Mouse (Mus musculus) intestine, embryonic 14.5 days (tissue): ENCODE results near the gene 4933403O08Rik. TPM values are rescaled to one million over a fixed set of nuclear protein-coding genes. Genes with fewer than 3 reads are reported as not detected.

ENCODE experiments used
- ATAC-seq: fragments of 200-750 bp; cut with Nextera tagmentation; replicated peaks from 2 replicates; pipeline ENCODE4 v1.8.0; 2017; ENCODE audit warnings: low read depth, moderate number of reproducible peaks, moderate TSS enrichment, moderate library complexity; ENCODE audit not compliant: low FRiP score, low TSS enrichment
- DNase-seq: peaks from one replicate; pipeline ENCODE4 v3.0.0-alpha.2; 2018; ENCODE audit warnings: low spot score
- H3K27ac ChIP-seq: fragments of 300-500 bp; sonication (generic); 2 replicates; pipeline ENCODE4 v1.5.1; 2014; ENCODE audit warnings: low read depth, mild to moderate bottlenecking, control low read depth
- H3K27me3 ChIP-seq: fragments of 300-500 bp; sonication (generic); replicated peaks from 2 replicates; pipeline ENCODE4 v1.6.1; 2014; ENCODE audit warnings: low read length, control low read depth; ENCODE audit not compliant: control insufficient read depth, insufficient read depth
- H3K36me3 ChIP-seq: fragments of 300-500 bp; sonication (generic); 2 replicates; pipeline ENCODE4 v1.6.1; 2014; ENCODE audit warnings: low read length, control low read depth; ENCODE audit not compliant: control insufficient read depth, insufficient read depth
- H3K4me1 ChIP-seq: fragments of 300-500 bp; sonication (generic); replicated peaks from 2 replicates; pipeline ENCODE4 v1.6.1; 2014; ENCODE audit warnings: low read length, control low read depth, mixed read lengths; ENCODE audit not compliant: control insufficient read depth, insufficient read depth
- H3K4me2 ChIP-seq: fragments of 300-500 bp; sonication (generic); 2 replicates; pipeline ENCODE4 v1.6.1; 2014; ENCODE audit warnings: low read length
- H3K4me3 ChIP-seq: fragments of 300-500 bp; sonication (generic); 2 replicates; pipeline ENCODE4 v1.5.1; 2014; ENCODE audit warnings: low read depth, low read length, control low read depth, mixed read lengths
- H3K9ac ChIP-seq: fragments of 300-500 bp; sonication (generic); 2 replicates; pipeline ENCODE4 v1.6.1; 2014; ENCODE audit warnings: mild to moderate bottlenecking, low read length
- H3K9me3 ChIP-seq: fragments of 300-500 bp; sonication (generic); 2 replicates; pipeline ENCODE4 v1.6.1; 2016; ENCODE audit warnings: low read length, control low read depth; ENCODE audit not compliant: control insufficient read depth
- WGBS: fragments of 180-500 bp; shearing (Covaris S2); extraction: QIAGEN DNeasy Blood & Tissue Kit; methylation state at CpG from one replicate; pipeline ENCODE4 v1.1.7; 2014; 5-methylcytosine and 5-hydroxymethylcytosine counted together
- polyA plus RNA-seq: library from polyadenylated mRNA; unstranded; fragments of >200 nt; fragmentation: Nextera tagmentation; extraction: Ambion mirVana; gene quantifications from 2 replicates; pipeline ENCODE4 v1.2.1, GENCODE M21; 2014

4933403O08Rik gene
- polyA plus RNA-seq, result not detected in 2 replicates

DNA sequence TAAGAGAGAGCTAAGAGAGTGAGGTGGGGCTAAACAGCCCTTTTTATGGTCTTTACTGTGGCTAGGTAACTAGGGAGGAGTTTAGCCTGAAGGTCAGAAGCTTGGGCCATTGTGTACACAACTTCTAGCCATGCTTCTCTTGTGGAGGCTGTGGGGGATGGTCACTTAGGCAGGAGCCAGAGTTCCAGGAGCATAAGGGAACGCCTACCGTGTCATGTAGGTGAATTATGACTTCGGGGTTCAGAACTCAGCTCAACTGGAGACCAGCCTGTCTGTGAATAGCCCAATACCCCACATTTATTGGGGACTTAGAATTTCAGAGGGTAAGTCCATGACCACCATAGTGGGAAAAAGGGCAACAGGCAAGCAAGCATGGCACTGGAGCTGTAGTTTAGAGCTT, at the start of gene 4933403O08Rik:
Gene 4933403O08Rik, plus strand, starts transcription at position 301 of the 400 bp plus-strand sequence.
- no peak within 1 kb of the TSS for H3K9ac ChIP-seq
- no peak within 1 kb of the TSS for H3K4me3 ChIP-seq
- ATAC-seq (no peak), DNase-seq (no peak)
- H3K9me3 ChIP-seq, result no peaks in the 10 kb centered on the region
- no peaks in the 10 kb centered on the region for H3K4me1 ChIP-seq
- WGBS, result 100% methylated on average over 3 of the region's 3 CpGs
- no peaks in the 10 kb centered on the region for H3K27me3 ChIP-seq
- no peak within 1 kb of the TSS for H3K4me2 ChIP-seq
- no peak within 1 kb of the TSS for H3K27ac ChIP-seq
- no peaks in the 10 kb centered on the region for H3K36me3 ChIP-seq

DNA sequence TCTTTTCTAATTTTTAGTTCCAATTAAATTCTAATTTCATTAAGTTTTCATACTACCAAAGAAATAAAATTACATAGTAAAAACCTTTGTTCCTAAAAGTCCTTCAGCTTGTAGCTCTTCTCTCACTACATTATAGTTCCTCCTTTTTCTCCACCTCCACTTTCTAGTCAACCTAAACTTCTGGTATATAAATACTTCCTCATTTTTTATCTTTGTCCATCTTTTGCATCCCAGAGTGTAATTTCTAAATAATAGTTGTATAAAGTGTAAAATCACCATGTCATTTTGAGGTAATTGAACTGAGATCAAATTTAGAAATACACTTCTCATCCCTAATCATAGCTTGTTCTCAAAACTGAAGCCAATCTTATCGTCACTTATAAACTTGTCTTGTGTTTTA, 4.1 kb downstream of the 4933403O08Rik start:
- no peak overlapping the region for H3K27ac ChIP-seq
- no peak overlapping the region for H3K4me3 ChIP-seq
- 90% methylated on average over 1 of the region's 1 CpGs for WGBS
- no peak overlapping the region for H3K9ac ChIP-seq
- H3K4me2 ChIP-seq, result no peak overlapping the region
- no peaks in the 10 kb centered on the region for H3K9me3 ChIP-seq
- no peaks in the 10 kb centered on the region for H3K4me1 ChIP-seq
- H3K36me3 ChIP-seq, result no peaks in the 10 kb centered on the region
- no peaks in the 10 kb centered on the region for H3K27me3 ChIP-seq
- ATAC-seq (no peak), DNase-seq (no peak)

DNA sequence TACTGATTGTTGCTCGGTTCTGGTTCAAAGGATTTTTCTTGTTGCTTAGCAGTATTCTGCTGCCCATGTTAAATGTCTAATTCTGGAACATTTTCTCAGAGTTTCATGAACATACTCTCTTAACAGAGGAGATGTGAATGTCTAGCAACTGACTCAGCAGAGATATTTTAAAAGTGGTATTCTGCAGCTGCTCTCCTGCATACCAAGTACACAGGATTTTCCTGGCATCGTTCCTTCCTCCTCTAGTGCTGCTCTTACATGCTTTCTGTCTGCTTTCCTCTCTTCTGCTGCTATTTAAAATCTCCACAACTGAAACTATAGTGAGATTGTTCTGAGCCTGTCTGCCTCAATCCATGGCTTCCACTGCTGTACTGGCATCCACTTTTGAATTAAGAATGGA, 16.7 kb downstream of the 4933403O08Rik start:
- no peaks in the 10 kb centered on the region for H3K4me1 ChIP-seq
- H3K4me3 ChIP-seq, result no peak overlapping the region
- ATAC-seq (no peak), DNase-seq (no peak)
- no peak overlapping the region for H3K27ac ChIP-seq
- H3K9ac ChIP-seq, result no peak overlapping the region
- no peaks in the 10 kb centered on the region for H3K27me3 ChIP-seq
- H3K9me3 ChIP-seq, result no peaks in the 10 kb centered on the region
- H3K36me3 ChIP-seq, result no peaks in the 10 kb centered on the region
- no peak overlapping the region for H3K4me2 ChIP-seq
- WGBS, result 73% methylated on average over 2 of the region's 2 CpGs

DNA sequence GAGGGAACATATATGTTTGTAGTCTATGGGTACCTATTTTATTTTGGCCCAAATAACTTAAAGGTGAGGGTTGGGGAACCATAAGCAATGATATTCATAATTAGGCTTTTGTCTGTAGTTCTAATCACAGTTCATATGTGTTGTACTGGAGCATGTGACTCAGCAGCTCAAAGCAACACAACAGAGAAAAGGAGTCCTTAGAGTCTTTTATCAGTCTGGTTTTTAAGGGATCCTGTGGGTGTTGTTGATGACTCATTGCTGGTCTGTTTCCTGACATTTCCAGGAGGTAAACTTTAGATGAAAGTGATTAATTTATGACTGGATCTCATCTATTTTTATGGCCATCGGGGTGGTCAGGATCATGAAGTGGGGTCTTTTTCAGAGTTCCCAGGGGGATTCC, 34.7 kb downstream of the 4933403O08Rik start:
- no peak for ATAC-seq
- WGBS, result 42% methylated on average over 1 of the region's 1 CpGs

More for the DNA sequence above, 34.7 kb downstream of the 4933403O08Rik start:
- Histone ChIP-seq H3K27ac (no peak overlapping the region), H3K4me3 (no peak overlapping the region), H3K27me3 (no peaks in the 10 kb centered on the region), H3K4me2 (no peak overlapping the region), H3K9me3 (no peaks in the 10 kb centered on the region), H3K9ac (no peak overlapping the region), H3K4me1 (no peaks in the 10 kb centered on the region), H3K36me3 (no peaks in the 10 kb centered on the region)
- no peak for DNase-seq

Other genes with a start within 250 kb of the 4933403O08Rik start
- gene Tex16, start 228.0 kb upstream of the 4933403O08Rik start, polyA plus RNA-seq, result 0.09 and 0.48 TPM in 2 replicates
- 53.7 and 57.8 TPM in 2 replicates for gene Apool, start 72.3 kb downstream of the 4933403O08Rik start, polyA plus RNA-seq
- gene Satl1, start 167.7 kb downstream of the 4933403O08Rik start, polyA plus RNA-seq, result not detected in 2 replicates